Mouse (Mus musculus) heart, adult 9 months (tissue): ENCODE measurements around the gene Nat9.

Source experiments
- DNase-seq, 2 experiments: peaks; one replicate each; pipeline ENCODE4 v3.0.0; 2022; ENCODE audit warnings: low spot score in 2 of 2

Nat9 gene

DNA sequence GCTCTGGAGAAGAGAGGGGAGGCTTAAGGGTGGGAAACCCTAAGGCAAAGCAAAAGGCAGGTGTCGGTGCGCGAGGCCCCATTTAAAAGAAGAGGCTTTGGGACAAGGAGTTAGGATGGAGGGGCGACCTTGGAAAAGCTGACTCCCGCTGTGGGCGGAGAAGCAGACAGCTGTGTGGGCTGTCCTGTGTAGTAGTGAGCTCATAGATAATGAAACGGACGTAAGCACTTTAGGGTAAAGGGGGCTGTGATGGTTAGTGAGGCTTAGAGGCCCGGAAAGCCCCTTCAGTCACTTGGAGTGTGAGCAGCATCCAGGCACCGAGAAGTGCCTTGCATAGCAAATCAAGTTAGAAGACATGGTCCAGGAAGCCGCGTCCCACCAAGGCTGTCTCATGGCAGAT is at the start of gene Nat9:
TSS of gene Nat9 (minus strand) at position 167 of the 400 bp plus-strand sequence.
- DNase-seq, result no peak

DNA sequence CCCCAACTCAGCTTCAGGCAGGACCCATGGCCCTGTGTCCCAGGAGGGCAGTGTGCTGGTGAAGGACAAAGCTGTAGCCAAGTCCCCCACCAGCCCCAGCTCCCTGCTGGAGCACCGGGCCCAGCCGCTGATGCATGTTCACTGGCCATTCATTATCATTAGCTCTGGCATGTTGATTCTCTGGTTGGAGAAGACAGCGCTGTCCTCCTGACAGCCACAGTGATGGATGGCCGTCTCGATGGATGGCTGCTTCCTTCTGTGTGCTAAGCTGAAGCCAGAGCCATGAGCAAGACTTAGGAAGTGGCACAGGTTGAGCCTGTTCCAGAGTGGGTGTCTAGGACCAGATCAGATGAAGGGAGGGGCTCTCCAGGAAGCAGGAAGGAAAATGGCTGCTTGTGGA is 48.9 kb upstream of the Nat9 start:
- DNase-seq, result no peak

DNA sequence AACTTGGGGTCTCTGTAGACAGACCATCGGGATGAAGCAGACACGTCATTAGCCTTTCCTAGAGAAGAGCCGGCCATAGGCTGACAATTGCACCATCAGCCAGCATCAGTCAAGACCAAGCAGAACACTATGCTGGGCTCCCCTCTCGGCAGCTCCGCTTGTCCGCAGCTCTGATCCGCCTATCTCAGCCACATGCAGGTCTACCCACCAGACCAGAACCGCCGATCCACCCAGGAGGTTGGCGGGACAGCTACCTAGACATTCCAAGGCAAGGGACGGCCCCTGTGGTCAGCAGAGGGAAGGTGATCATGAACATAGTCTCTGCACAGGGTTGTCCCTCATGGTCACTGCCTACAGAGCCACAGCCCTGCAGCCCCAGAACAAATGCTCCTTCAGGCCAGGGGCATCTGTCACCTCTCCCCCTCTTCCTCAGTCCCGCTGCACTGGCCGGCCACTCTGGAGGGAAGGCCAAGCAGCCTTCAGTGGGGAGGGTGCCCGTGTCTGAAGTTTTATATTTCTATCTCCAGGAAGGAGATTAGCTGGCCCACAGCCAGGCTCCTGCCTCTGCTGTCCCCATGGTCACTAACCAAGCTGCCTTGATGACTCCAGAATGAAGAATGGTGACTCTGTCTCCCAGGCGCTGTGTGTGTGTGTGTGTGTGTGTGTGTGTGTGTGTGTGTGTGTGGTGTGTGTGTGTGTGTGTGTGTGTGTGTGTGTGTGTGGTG is 46.8 kb upstream of the Nat9 start:
- no peak for DNase-seq

DNA sequence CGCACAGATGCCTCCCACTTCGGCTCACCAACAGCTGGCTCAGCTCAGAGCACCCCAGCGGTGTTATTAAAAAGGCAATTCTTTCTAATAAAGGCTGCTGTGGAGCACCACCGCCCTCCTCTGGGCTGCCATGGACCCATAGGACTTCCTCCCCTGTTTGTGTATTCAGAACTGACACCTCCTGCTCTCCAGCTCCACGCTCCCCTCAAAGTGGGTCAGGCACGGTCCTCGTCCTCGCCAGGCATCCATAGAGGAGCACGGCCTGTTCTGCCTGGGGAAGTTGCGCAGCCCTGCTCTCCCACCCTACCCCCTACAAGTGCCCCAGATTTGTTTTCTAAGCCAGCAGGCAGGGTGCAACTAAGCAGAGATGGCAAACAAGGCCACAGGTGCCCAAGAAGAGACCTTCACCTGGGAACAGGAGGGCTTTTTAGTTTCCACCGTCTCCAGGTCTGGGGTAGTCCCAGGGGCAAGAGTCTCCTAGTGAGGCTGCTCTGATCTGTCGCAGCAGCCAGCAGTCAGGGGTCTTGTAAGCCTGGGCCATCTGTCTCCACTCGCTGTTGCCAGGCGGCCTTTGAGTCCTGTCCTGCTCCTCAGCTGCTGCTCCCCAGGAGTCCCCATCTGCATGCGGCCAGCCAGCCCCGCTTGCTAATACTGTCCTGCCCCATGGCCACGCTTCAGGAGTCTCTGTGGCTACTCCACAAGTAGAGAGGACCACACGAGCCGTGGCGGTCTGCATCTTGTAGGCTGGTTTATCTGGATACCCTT is 46.0 kb upstream of the Nat9 start:
- DNase-seq, result no peak

DNA sequence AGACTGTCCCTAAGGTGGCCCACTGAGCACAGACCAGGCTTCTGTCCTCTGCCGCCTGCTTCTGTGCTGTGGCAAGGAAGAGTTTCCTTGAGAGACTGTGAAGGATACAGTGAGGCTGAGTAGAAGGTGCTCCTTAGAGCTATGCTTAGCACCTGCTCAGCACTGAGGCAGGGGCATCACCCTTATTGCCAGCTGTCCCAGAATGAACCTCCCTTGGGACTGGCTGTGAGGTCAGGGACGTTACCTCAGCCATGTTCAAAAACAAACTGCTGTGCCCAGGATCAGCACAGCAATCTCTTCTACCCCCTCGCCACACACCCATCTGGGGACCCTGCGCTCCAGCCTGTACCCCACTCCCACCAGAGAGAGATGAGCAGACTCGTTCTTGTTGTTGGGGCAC is 45.2 kb upstream of the Nat9 start:
- DNase-seq, result no peak

DNA sequence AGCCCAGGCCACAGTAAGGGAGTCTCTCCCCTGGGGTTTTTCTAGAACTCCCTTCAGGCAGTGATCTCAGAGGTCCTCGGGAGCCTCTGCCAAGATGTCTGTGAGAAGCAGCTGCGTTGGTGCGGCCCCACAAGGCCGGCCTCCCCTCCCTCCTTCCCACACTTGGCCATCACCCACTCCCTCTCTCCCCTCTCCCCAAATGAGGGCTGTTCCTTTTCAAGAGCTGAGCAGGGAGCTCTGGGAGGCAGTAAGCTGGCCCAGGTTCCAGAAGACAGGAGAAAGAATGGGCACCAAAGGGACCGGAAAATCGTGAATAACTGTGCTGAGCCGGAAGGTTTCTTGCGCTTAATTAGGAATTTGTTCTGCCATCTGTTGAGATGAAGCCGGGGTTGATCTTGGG is 44.3 kb upstream of the Nat9 start:
- DNase-seq, result no peak

DNA sequence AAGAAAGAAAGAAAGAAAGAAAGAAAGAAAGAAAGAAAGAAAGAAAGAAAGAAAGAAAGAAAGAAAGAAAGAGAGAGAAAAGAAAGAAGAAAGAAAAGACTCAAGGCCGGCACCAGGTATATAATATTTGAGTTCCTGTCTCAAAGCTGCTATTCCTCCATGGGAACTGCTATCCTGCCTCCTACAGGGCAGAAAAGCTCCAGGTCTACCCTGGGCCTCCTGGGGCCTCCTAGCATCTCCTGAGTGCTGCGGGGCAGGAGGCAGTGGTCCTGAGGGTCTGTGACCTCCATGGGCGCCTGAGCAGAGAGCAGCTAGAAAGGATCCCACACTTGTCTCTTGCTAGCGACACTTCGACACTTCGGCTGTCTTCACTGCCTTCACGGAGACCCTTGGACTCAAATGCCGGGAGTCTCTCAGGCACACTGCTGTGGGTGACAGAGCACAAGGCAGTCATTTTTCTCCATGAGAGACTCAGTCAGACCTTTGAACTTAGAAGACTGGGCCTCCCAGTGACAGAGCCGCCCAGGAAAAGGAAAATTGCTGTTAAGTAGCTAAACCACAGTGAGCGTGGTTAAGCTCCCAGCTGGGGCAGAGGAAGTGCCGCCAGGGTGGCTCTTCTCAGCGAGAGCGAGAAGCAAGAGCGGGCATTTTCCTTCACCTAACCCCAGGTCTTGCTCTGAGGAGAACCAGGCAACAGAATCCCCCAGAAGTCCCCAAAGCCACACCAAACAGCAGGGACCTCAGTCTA is 43.7 kb upstream of the Nat9 start:
- DNase-seq, result no peak

DNA sequence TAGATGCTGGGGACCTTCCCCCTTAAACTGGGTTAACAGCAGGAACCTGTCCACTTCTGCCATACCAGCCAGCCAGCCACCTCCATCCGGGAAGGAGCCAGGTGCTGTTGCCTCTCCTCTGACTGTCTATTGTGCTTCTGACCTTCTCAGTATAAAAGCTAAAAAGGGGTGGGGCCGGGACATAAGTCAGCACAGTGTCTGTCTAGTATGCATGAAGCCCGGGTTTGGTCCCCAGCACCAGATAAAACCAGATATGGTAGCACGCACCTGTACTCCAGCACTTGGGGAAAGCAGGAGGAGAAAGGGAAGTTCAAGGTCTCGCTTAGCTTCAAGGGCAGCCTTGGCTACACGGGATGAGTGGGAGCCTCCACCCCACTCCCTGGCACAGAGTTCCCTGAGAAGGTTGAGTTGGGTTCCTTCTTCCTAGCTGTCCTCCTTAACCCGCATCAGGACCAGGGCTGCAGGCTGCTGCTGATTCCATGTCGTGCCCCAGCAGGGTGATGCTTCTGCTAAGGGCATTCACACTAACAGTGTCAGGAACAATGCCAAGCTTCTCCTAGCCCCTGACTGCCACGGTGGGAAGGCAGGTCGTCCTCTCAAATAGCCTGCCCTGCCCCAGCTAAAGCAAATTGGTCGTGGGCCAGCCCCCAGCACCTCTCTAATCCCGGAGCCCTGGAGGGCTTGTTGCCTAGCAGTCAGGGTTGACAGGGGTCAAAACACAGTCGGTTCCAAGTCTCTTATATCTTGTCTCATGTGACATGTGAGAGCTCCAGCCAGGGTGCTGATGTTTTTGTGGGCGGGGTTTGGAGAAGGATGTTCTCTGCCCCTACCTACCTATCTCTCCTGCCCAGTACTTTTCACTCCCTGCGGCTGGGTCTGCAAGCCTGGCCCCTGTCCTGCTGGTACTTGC is 41.6 kb upstream of the Nat9 start:
- DNase-seq, result peak; percentile 49 to 65

DNA sequence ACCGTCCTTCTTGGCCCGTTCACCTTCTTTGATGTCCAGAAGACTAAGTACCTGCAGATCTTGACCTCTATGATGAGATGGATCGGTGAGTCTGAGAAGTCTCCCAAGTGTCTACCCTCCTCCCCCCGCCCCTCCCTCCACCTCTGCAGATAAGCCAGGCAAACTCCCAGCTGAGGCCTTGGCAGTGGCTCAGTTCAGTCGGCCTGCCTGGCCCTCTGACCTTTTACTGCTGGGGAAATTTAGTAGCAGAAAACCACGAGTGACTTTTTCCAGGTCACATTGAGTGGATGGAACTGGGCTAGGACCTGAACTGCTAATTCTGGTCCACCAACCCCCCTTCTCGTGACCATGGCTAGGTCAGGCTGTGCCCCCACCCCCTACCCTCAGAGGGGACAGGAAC is 40.8 kb upstream of the Nat9 start:
- DNase-seq, result no peak

DNA sequence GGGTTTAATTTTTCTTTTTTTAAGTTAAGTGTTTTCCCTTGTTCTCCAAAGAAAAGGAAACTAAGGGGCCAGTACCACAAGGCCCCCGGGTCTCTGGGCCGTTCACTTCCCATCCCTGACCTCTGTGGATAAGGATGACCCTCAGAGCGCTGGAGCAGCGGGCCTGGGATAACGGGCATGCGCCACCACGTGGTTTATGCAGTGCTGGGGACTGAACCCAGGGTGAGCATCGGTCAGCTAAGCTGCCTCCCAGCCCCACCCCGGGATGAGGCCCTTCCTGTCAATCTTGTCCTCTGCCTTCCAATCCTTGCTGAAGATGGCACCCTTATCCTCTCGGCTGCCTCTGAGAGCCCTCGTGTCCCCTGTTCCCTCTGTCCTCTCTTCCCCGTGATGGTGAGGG is 40.0 kb upstream of the Nat9 start:
- no peak for DNase-seq

DNA sequence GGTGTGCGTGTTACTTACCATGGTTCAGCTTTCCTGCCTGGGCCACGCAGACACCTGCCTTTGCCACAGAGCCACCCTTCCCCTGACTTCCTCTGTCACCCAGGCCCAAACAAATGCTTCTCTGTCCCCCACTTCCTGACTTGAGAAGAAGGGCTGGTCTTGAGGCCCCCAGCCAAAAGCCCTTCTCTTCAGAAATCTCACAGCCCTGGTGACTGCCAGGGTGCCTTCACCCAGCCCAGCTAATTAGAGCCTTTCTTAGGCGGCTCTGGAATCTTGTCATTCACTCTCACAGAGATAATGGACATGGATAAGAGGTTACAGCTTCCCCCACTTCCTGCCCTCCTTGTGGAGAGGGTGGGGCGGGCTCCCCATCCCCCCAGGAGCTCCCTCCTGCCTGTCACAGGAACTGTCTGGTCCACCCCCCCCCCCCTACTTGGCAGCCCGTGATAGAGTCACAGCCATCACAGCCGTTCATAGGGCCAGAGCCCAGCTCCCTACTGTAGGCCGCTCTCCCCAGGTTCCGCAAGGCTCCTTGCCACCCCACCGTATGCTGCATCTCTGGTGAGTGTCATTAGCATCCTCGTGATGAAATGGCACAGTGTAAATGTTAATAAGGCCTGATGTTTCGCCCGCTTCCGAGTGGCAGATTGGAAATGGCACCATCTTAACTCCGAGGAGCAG is 39.3 kb upstream of the Nat9 start:
- DNase-seq, result no peak

DNA sequence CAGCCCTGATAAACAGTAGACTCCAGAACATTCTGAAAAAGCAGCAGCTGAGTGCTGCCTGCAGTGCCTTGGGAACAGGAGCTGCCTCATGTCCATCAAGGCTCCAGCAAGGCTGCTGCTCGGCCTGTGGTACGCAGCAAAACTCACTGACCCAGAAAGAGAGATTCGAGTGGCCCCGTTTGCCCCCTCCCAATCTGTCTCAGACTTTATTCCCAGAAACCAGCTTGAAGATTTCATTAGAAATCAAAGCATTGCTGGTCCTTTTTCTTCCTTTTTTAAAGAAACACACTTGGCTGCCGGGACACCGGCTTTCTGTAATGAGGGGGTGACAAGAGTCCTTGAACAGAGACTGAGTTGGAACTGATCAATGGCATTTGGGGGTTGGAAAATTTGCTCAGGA is 37.6 kb upstream of the Nat9 start:
- DNase-seq, result no peak

DNA sequence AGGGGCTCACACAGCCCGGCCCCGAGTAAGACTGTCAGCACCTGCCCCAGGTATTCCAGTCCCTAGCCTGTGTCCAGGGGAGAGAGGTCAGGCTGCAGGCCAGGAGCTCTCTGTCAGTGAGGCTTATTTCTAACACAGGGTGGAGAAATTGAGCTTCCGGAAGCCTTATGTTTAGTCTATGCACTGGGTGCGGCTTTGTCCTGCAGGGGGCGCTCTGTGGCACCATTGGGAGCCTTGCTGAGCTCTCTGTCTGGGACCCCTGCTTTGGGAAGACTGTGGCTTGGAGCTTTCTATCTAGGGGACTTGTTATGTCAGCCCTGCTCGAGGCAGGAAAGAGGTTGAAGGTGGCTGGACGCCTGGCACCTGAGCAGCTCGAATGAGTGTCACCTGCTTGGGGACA is 37.2 kb upstream of the Nat9 start:
- no peak for DNase-seq

DNA sequence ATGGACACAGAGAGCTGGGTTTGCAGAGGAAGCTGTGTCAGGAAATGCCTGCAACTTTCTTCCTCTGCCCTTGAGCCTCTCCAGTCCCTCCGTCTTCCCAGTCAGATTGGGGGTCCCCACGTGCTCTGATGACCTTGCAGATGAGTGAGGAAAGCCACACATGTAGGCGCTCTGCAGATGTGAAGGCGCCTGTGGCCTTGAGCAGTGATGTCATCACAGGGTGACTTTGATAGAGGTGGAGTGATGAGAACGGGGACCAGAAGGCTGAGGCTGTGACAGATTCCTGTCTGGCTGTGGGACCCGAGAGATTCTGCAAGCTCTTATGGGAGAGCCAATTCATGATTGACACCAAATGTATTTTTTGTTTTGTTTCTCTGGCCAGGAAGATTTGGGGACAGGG is 36.2 kb upstream of the Nat9 start:
- no peak for DNase-seq

DNA sequence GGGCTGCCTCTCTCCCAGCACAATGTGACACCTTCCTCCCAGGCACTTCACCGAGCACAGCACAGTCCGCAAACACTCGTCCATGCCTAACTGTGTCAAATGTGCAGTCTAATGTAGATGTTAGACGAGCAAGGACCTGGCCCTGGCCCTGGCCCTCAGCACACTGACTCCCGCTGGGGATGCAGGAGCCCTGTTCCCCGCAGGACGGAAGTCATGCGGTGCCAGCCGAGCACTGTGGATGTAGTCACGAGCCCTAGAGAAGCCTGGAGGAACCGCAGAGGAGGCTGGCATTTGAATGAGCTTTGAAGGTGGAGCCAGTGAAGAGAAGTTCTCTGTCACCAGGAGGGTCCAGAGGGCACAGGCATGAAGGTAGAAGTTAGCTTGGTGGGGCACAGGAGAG is 35.8 kb upstream of the Nat9 start:
- no peak for DNase-seq

DNA sequence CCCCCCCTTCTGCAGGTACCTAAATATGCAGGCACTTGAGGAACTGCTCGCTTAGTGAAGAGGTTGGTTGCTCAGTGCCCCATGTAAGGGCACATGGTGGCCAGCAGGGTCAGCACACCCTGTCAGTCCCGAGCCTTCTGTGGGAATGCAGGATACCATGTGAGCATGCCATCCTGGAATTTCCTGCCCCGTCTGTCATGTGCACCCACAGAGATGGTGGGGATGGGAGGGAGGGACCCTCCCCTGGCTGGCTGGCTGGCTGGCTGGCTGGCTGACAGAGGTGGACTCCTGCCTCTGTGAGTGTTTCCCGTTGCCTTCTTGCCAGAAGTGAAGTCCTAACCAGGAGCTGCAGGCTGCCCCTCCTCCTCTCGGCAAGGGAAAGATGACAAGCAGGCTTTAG is 34.9 kb upstream of the Nat9 start:
- DNase-seq, result no peak

DNA sequence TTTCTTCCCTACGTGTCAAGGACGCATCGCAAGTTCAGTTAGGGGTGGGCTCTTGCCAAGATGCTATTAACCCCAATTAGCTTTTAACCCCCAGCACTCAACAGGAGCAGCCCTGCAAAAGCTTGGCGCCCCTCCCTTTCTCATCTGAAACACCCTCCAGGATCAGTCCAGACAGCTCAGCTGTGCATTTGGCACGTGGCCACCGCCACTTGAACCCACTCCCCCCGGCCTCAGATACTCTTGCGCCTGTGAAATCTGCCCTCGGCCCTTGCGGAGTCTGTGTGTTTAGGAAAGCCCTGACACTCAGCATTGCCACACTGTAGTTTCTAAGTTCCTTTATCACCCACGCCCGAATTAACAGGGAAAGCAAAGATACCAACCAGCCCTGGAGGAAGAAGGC is 34.4 kb upstream of the Nat9 start:
- DNase-seq, result no peak

DNA sequence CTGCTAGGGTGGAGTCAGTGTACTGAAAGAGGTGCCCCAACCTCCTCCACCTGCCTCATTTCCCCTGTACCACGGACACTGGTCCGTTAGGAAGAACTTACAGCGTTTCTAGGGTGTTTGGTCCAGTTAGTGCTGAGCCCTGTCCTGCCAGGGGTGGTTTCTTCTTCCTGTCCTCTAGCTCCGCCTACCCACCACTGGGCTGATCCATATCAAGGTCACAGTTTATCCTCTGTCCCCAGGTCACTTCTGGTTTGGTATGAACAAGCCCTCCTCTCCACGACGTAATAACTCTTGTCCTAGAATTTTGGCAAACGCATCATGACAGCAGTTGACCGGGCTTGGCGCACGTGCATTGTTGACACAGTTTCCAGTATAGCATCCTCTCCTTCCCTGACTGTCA is 32.0 kb upstream of the Nat9 start:
- no peak for DNase-seq

DNA sequence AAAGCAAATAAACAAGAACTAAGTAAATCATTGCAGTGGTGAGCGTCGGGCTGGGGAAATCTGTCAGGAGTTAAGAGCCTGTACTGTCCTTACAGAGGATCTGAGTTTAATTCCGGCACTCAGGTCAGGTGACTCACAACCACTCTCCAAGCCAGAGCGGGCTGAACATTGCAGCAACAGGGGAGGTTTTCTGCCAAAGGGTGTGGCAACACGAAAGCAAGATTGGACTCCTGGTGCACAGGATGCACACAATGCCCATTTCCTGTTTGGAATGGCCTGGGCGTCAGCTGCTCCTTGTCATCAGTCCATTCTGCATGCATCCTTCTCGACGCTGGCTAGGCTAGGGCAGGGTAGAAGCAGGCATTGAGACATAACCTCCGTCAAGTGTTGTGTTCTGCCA is 31.6 kb upstream of the Nat9 start:
- peak; percentile 60 to 63 for DNase-seq

DNA sequence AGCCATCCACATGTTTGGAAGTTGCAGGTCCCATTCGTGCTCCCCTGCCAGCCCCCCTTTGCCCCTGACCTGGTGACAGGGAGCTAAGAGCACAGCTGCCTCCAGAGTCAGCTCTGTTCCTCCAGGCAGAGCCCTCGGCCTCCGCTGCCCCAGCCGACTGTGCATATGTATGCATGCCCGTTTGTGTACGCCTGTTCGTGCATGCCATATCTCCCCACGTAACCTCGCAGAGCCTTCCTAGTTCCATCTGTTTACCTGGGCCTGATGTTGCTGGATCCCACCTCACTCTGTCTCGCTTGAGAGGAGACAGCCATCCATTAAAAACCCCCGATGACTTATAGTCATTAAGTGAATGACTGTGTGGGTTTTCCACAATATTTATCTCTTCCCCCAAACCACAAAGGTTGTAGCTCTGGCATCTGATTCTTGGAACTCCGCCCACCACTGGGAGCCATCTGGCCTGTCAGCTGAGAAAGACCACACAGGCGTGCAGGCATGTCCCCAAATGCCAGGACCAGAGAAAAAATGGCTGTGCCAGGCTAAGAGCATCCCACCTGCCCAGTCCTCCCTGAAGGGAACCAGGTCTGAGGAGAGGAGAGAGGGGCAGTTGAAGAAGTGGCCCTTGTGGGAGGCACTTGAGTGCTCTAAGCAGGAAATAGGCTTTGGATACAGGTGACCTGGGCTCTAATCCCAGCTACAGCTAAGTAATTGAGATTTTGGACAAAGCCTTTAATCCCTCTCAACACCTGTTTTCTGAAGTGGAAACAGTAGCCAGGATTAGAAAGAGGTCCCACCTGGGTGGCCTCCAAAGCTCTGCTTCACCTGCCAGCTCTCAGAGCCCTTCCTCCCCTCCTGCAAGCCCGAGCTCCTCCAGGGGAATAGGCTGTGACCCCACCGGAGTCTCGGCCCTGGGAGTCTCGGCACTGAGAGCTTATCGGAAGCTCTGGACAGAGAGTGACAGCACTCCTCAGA is 30.1 kb upstream of the Nat9 start:
- DNase-seq, result no peak
